Mouse (Mus musculus) spleen, adult 12 weeks (tissue): ENCODE measurements around the gene Iqsec1.

ENCODE experiments used
- DNase-seq: peaks from one replicate; pipeline ENCODE4 v3.0.0; 2022; ENCODE audit warnings: low spot score

Gene Iqsec1

GRCm38 (mm10) chr6:90815341-90815740 is 173.1 kb downstream of the Iqsec1 start:
- DNase-seq: no peak

- no peak for DNase-seq
These were observed 175.0 kb downstream of the Iqsec1 start for GRCm38 (mm10) chr6:90813526-90813925.

GRCm38 (mm10) chr6:90812584-90812983 is 175.9 kb downstream of the Iqsec1 start:
- no peak for DNase-seq

GRCm38 (mm10) chr6:90812072-90812471 is 176.4 kb downstream of the Iqsec1 start:
- DNase-seq: no peak

- DNase-seq: no peak
These were observed 177.9 kb downstream of the Iqsec1 start for GRCm38 (mm10) chr6:90810576-90810975.

- peak; percentile 12 for DNase-seq
These were observed 178.5 kb downstream of the Iqsec1 start for GRCm38 (mm10) chr6:90809960-90810362.

GRCm38 (mm10) chr6:90809077-90809840 is 179.2 kb downstream of the Iqsec1 start:
- DNase-seq: no peak

GRCm38 (mm10) chr6:90808544-90808943 is 179.9 kb downstream of the Iqsec1 start:
- DNase-seq: no peak

- DNase-seq: no peak
These were observed 180.4 kb downstream of the Iqsec1 start for GRCm38 (mm10) chr6:90808134-90808533.

- no peak for DNase-seq
These were observed 180.9 kb downstream of the Iqsec1 start for GRCm38 (mm10) chr6:90807581-90807980.

GRCm38 (mm10) chr6:90806743-90807142 is 181.7 kb downstream of the Iqsec1 start:
- no peak for DNase-seq

GRCm38 (mm10) chr6:90805101-90805500 is 183.4 kb downstream of the Iqsec1 start:
- DNase-seq: no peak

GRCm38 (mm10) chr6:90804646-90805045 is 183.8 kb downstream of the Iqsec1 start:
- DNase-seq: no peak

- no peak for DNase-seq
These were observed 185.9 kb downstream of the Iqsec1 start for GRCm38 (mm10) chr6:90802604-90803003.

- DNase-seq: no peak
These were observed 186.4 kb downstream of the Iqsec1 start for GRCm38 (mm10) chr6:90802058-90802457.

GRCm38 (mm10) chr6:90800825-90801224 is 187.7 kb downstream of the Iqsec1 start:
- no peak for DNase-seq

- DNase-seq: no peak
These were observed 189.4 kb downstream of the Iqsec1 start for GRCm38 (mm10) chr6:90799116-90799515.

- DNase-seq: no peak
These were observed 190.3 kb downstream of the Iqsec1 start for GRCm38 (mm10) chr6:90798201-90798600.

GRCm38 (mm10) chr6:90796902-90797596 is 191.4 kb downstream of the Iqsec1 start:
- no peak for DNase-seq

GRCm38 (mm10) chr6:90790901-90791300 is 197.6 kb downstream of the Iqsec1 start:
- DNase-seq: no peak

- DNase-seq: no peak
These were observed 199.0 kb downstream of the Iqsec1 start for GRCm38 (mm10) chr6:90789520-90789919.

GRCm38 (mm10) chr6:90787587-90787986 is 200.9 kb downstream of the Iqsec1 start:
- no peak for DNase-seq

GRCm38 (mm10) chr6:90787036-90787435 is 201.4 kb downstream of the Iqsec1 start:
- peak; percentile 46 for DNase-seq
